Mouse (Mus musculus): ENCODE measurements at regions not wholly inside any gene's neighbourhood (a gene's known extent, or its start where the extent isn't known, plus 50 kb on each side); places are given as distances from the start of the nearest gene placed in this dataset.

- Histone ChIP-seq H3K36me3 (no peaks in the 10 kb centered on the region), H3K27ac (replicated peaks) (no peak overlapping the region), H3K9me3 (replicated peaks) (no peaks in the 10 kb centered on the region), H3K4me3 (replicated peaks) (no peak overlapping the region), H3K9ac (replicated peaks) (no peak overlapping the region), H3K4me2 (no peak overlapping the region), H3K27me3 (replicated peaks) (peaks cover 3% of the 10 kb centered on the region; the same call in 1 of the 2 replicates), H3K4me1 (0 out of 2 replicates have a peak, but pooled peaks cover 6% of the 10 kb centered on the region)
- WGBS: 79% methylated on average over 4 of the region's 4 CpGs
- ATAC-seq (ENCODE audit: low FRiP score): no peak
These were observed 629.9 kb upstream of the Sall1 start for GRCm38 (mm10) chr8:89673911-89674310.

GRCm38 (mm10) chr8:89672631-89673030 lies 628.7 kb upstream of the Sall1 start:
- H3K36me3 ChIP-seq: no peaks in the 10 kb centered on the region
- H3K4me3 ChIP-seq (replicated peaks): no peak overlapping the region
- no peak overlapping the region for H3K4me2 ChIP-seq
- H3K9me3 ChIP-seq (replicated peaks): no peaks in the 10 kb centered on the region
- H3K4me1 ChIP-seq: 0 out of 2 replicates have a peak, but pooled peaks cover 6% of the 10 kb centered on the region
- H3K9ac ChIP-seq (replicated peaks): no peak overlapping the region
- 80% methylated on average over 5 of the region's 5 CpGs for WGBS
- peaks cover 3% of the 10 kb centered on the region; the same call in 1 of the 2 replicates for H3K27me3 ChIP-seq (replicated peaks)
- no peak for ATAC-seq (ENCODE audit: low FRiP score)
- H3K27ac ChIP-seq (replicated peaks): no peak overlapping the region

DNA sequence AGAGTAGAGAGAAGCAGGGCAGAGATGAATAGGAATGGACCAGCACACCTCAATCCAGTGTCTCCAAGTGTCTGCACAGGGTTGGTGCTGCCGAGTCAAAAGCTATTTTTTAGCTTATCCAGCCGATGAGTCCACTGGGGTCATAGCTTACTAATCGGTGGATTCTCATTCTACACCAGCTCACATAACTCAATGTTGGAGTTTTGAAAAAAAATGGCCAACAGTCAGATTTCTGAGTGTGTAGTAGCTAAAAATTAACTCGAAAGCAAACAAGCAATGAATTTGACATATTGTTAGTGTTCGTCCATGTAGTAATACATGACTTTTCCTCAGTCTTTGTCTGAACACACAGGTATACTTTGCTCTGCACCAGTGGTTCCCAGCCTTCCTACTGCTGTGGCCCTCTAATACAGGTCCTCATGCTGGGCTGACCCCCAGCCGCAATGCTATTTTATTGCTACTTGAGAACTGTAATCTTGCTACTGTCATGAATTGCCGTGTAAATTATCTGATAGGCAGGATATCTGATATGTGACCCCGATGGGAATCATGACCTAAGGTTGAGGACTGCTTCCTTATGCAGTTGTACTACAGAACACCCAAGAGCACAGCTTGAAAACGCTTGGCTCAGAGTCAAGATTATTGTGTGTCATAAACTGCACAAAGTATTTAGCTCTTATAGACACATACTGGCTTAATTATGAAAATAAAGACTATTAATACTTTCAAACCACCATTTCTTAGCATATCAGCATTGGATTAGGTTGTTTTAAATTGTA lies 621.1 kb upstream of the Sall1 start:
- 93% methylated on average over 9 of the region's 9 CpGs for WGBS
- H3K9me3 ChIP-seq (replicated peaks): no peaks in the 10 kb centered on the region
- no peaks in the 10 kb centered on the region for H3K4me1 ChIP-seq
- no peak overlapping the region for H3K27ac ChIP-seq (replicated peaks)
- ATAC-seq (ENCODE audit: low FRiP score): no peak
- no peak overlapping the region for H3K4me2 ChIP-seq
- H3K4me3 ChIP-seq (replicated peaks): no peak overlapping the region
- H3K9ac ChIP-seq (replicated peaks): no peak overlapping the region
- H3K27me3 ChIP-seq (replicated peaks): peaks cover 12% of the 10 kb centered on the region
- no peaks in the 10 kb centered on the region for H3K36me3 ChIP-seq

DNA sequence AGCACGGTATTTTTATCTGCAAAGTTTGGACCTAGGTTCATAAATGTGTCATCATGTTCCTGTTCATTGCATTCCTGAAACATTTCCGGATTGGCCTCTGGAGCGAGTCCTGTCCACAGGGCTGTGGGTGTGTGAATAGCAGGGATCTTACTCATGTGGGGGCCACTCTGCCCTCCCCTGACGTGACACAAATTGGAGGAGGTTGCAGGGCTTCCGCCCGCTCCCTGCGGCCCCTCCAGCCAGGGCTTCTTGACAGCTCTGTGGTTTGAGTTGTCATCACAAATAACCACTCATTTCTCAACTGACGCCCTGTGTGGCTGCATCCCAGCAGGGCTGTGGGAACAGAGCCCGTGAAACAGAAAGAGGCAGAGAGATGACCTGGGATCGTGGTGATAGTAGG lies 619.9 kb upstream of the Sall1 start:
- Histone ChIP-seq H3K9me3 (replicated peaks) (no peaks in the 10 kb centered on the region), H3K4me1 (peaks cover 7% of the 10 kb centered on the region; the same call in 1 of the 2 replicates), H3K9ac (replicated peaks) (no peak overlapping the region), H3K4me2 (no peak overlapping the region), H3K27ac (replicated peaks) (no peak overlapping the region), H3K27me3 (replicated peaks) (peaks cover 23% of the 10 kb centered on the region), H3K36me3 (no peaks in the 10 kb centered on the region), H3K4me3 (replicated peaks) (no peak overlapping the region)
- no peak for ATAC-seq (ENCODE audit: low FRiP score)
- WGBS: 82% methylated on average over 10 of the region's 10 CpGs

GRCm38 (mm10) chr8:89658998-89659944 lies 615.3 kb upstream of the Sall1 start:
- ATAC-seq (ENCODE audit: low FRiP score): no peak
- Histone ChIP-seq H3K4me2 (0 out of 2 replicates have a peak overlapping the region, but pooled peaks have one; percentile 6), H3K9ac (replicated peaks) (no peak overlapping the region)

DNA sequence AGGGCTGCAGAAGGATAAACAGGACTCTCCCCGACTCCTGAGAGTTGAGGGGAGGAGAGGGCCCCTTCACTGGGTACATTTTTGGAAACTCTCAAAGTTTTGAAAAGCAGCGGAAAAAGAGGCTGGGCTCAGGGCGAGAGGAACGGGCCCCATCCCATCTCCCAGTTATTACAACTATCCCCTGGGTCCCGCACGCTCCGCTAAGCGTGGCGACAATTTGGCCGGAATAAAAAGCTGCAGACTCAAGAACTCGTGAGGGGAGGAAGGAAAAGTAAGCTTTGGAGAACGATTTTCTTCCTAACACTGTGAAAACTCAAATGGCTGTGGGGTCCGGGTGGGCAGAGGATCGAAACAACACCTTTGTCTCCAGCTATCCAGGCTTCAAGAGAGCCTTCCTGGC lies 611.4 kb upstream of the Sall1 start:
- Histone ChIP-seq H3K9ac (replicated peaks) (no peak overlapping the region), H3K36me3 (no peaks in the 10 kb centered on the region), H3K27ac (replicated peaks) (no peak overlapping the region), H3K4me1 (peaks cover 16% of the 10 kb centered on the region), H3K4me2 (0 out of 2 replicates have a peak overlapping the region, but pooled peaks have one; percentile 0), H3K4me3 (replicated peaks) (no peak overlapping the region), H3K27me3 (replicated peaks) (peaks cover 39% of the 10 kb centered on the region), H3K9me3 (replicated peaks) (no peaks in the 10 kb centered on the region)
- 36% methylated on average over 14 of the region's 14 CpGs for WGBS
- ATAC-seq (ENCODE audit: low FRiP score): no peak

More at GRCm38 (mm10) chr8:89658998-89659944, 615.3 kb upstream of the Sall1 start:
- peaks cover 16% of the 10 kb centered on the region for H3K4me1 ChIP-seq
- H3K27ac ChIP-seq (replicated peaks): no peak overlapping the region
- peaks cover 43% of the 10 kb centered on the region for H3K27me3 ChIP-seq (replicated peaks)
- H3K9me3 ChIP-seq (replicated peaks): no peaks in the 10 kb centered on the region
- H3K4me3 ChIP-seq (replicated peaks): no peak overlapping the region
- H3K36me3 ChIP-seq: no peaks in the 10 kb centered on the region
- WGBS: 11% methylated on average over 14 of the region's 14 CpGs

DNA sequence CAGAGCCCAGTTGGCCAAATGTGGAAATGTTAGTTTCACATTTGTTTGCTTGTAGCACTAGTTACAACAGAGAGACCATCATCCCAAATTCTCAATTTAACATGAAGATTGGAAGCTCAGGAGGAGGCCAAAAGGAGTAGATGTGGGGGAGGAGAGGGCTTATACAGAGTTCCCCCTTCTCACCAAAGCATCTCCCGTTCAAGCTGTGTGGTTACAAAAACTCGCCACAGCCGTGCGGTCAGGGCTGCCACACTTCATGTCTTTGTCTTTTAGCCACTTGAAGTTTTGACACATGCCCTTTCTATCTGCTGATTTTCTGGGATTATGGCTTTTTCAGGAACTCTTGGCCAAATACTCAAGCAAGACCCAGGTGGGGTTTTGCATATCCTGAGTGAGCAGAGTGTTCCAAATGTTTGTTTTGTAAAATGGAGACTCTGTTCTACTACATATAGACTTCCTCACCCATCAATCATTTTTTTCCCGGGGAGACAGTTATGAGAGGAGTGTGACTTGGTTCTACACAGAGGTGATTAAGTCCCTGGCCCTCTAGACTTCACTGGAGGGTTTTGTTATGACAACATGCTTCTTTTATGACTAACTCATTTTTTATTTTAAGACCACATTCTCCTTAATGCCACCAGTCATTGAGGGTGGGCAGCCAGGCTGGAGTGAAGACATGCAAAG lies 605.4 kb upstream of the Sall1 start:
- no peaks in the 10 kb centered on the region for H3K4me1 ChIP-seq
- H3K9ac ChIP-seq (replicated peaks): no peak overlapping the region
- no peak overlapping the region for H3K4me3 ChIP-seq (replicated peaks)
- 0 out of 2 replicates have a peak, but pooled peaks cover 2% of the 10 kb centered on the region for H3K27me3 ChIP-seq (replicated peaks)
- H3K4me2 ChIP-seq: no peak overlapping the region
- no peaks in the 10 kb centered on the region for H3K36me3 ChIP-seq
- ATAC-seq (ENCODE audit: low FRiP score): no peak
- no peak overlapping the region for H3K27ac ChIP-seq (replicated peaks)
- 83% methylated on average over 5 of the region's 5 CpGs for WGBS
- H3K9me3 ChIP-seq (replicated peaks): no peaks in the 10 kb centered on the region

DNA sequence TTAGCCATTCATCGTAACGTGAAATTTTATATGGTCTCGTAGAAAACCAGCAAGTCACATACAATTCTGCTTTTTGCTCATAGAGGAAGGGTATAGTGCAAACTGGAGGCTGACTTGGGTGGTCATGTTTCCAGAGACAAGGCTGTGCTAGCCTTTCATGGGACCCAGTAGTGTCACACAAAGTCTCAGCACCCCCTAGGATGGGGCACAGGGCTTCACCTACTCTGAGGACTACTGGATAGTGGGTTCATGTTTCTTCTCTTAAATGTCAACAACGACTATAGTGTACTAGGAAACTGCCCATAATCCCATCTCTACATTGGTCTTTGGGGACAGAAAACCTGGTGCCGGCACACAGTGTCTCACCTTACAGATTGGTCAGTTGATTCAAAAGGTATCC lies 603.0 kb upstream of the Sall1 start:
- no peaks in the 10 kb centered on the region; the same call in 1 of the 2 replicates for H3K27me3 ChIP-seq (replicated peaks)
- ATAC-seq (ENCODE audit: low FRiP score): no peak
- no peak overlapping the region for H3K27ac ChIP-seq (replicated peaks)
- no peaks in the 10 kb centered on the region for H3K9me3 ChIP-seq (replicated peaks)
- H3K9ac ChIP-seq (replicated peaks): no peak overlapping the region
- no peak overlapping the region for H3K4me3 ChIP-seq (replicated peaks)
- H3K4me2 ChIP-seq: no peak overlapping the region
- H3K36me3 ChIP-seq: no peaks in the 10 kb centered on the region
- no peaks in the 10 kb centered on the region for H3K4me1 ChIP-seq
- WGBS: 87% methylated on average over 5 of the region's 5 CpGs

GRCm38 (mm10) chr8:89641339-89641738 lies 597.4 kb upstream of the Sall1 start:
- Histone ChIP-seq H3K9ac (replicated peaks) (no peak overlapping the region), H3K36me3 (no peaks in the 10 kb centered on the region), H3K27ac (replicated peaks) (no peak overlapping the region), H3K27me3 (replicated peaks) (no peaks in the 10 kb centered on the region; the same call in none of the 2 replicates), H3K4me1 (no peaks in the 10 kb centered on the region), H3K4me3 (replicated peaks) (no peak overlapping the region), H3K4me2 (no peak overlapping the region), H3K9me3 (replicated peaks) (no peaks in the 10 kb centered on the region)
- 73% methylated on average over 5 of the region's 5 CpGs for WGBS
- no peak for ATAC-seq (ENCODE audit: low FRiP score)

GRCm38 (mm10) chr8:89634864-89635263 lies 590.9 kb upstream of the Sall1 start:
- no peak overlapping the region for H3K4me2 ChIP-seq
- no peak overlapping the region for H3K27ac ChIP-seq (replicated peaks)
- WGBS: 94% methylated on average over 2 of the region's 2 CpGs
- no peak for ATAC-seq (ENCODE audit: low FRiP score)
- H3K4me3 ChIP-seq (replicated peaks): no peak overlapping the region
- H3K9me3 ChIP-seq (replicated peaks): no peaks in the 10 kb centered on the region
- H3K36me3 ChIP-seq: no peaks in the 10 kb centered on the region
- 0 out of 2 replicates have a peak, but pooled peaks cover 3% of the 10 kb centered on the region for H3K4me1 ChIP-seq
- peaks cover 6% of the 10 kb centered on the region for H3K27me3 ChIP-seq (replicated peaks)
- H3K9ac ChIP-seq (replicated peaks): no peak overlapping the region

- Histone ChIP-seq H3K27ac (replicated peaks) (no peak overlapping the region), H3K27me3 (replicated peaks) (peaks cover 6% of the 10 kb centered on the region), H3K4me3 (replicated peaks) (no peak overlapping the region), H3K36me3 (no peaks in the 10 kb centered on the region), H3K9ac (replicated peaks) (no peak overlapping the region), H3K9me3 (replicated peaks) (no peaks in the 10 kb centered on the region), H3K4me2 (no peak overlapping the region), H3K4me1 (0 out of 2 replicates have a peak, but pooled peaks cover 3% of the 10 kb centered on the region)
- WGBS: 58% methylated on average over 5 of the region's 5 CpGs
- no peak for ATAC-seq (ENCODE audit: low FRiP score)
These were observed 588.3 kb upstream of the Sall1 start for GRCm38 (mm10) chr8:89632304-89632703.

Measured in neural tube, embryonic 15.5 days (tissue).